Mouse (Mus musculus) midbrain, embryonic 11.5 days (tissue): ENCODE data around the gene Trim25. TPM values are rescaled to one million over a fixed set of nuclear protein-coding genes. Genes with fewer than 3 reads are reported as not detected.
"Not testable (repeated sequence)": the region's sequence is repeated elsewhere in the genome, so short reads cannot be mapped to it uniquely, and the experiment has no call there.

ENCODE experiments used
- ATAC-seq: fragments of 200-750 bp; cut with Nextera tagmentation; 2 replicates; pipeline ENCODE4 v1.8.0; 2017; ENCODE audit warnings: moderate TSS enrichment, moderate library complexity; ENCODE audit not compliant: low FRiP score
- DNase-seq: peaks from one replicate; pipeline ENCODE4 v3.0.0; 2015; ENCODE audit warnings: low spot score; ENCODE audit errors: missing footprints
- H3K27ac ChIP-seq: fragments of 300-500 bp; sonication (generic); 2 replicates; pipeline ENCODE4 v1.5.1; 2014; ENCODE audit warnings: low read depth, low read length
- H3K27me3 ChIP-seq: fragments of 300-500 bp; sonication (generic); 2 replicates; pipeline ENCODE4 v1.6.1; 2014; ENCODE audit warnings: mild to moderate bottlenecking, low read length, moderate library complexity, mixed read lengths; ENCODE audit not compliant: control insufficient read depth, insufficient read depth
- H3K36me3 ChIP-seq: fragments of 300-500 bp; sonication (generic); 2 replicates; pipeline ENCODE4 v1.6.1; 2014; ENCODE audit warnings: mild to moderate bottlenecking, low read length, moderate library complexity, mixed read lengths; ENCODE audit not compliant: control insufficient read depth, insufficient read depth
- H3K4me1 ChIP-seq: fragments of 300-500 bp; sonication (generic); 2 replicates; pipeline ENCODE4 v1.6.1; 2014; ENCODE audit warnings: low read length; ENCODE audit not compliant: control insufficient read depth, insufficient read depth
- H3K4me2 ChIP-seq: fragments of 300-500 bp; sonication (generic); 2 replicates; pipeline ENCODE4 v1.6.1; 2014; ENCODE audit warnings: mild to moderate bottlenecking, moderate library complexity
- H3K4me3 ChIP-seq: fragments of 300-500 bp; sonication (generic); 2 replicates; pipeline ENCODE4 v1.5.1; 2014; ENCODE audit warnings: low read depth, low read length
- H3K9ac ChIP-seq: fragments of 300-500 bp; sonication (generic); 2 replicates; pipeline ENCODE4 v1.6.1; 2014; ENCODE audit warnings: low read length
- H3K9me3 ChIP-seq: fragments of 300-500 bp; sonication (generic); 2 replicates; pipeline ENCODE4 v1.6.1; 2016; ENCODE audit warnings: low read length; ENCODE audit not compliant: control insufficient read depth
- WGBS: fragments of 180-500 bp; shearing (Covaris S2); extraction: QIAGEN DNeasy Blood & Tissue Kit; methylation state at CpG from one replicate; pipeline ENCODE4 v1.1.7; 2014; 5-methylcytosine and 5-hydroxymethylcytosine counted together
- polyA plus RNA-seq: library from polyadenylated mRNA; unstranded; fragments of >200 nt; fragmentation: Nextera tagmentation; extraction: Ambion mirVana; gene quantifications from 2 replicates; pipeline ENCODE4 v1.2.1, GENCODE M21; 2014

Gene Trim25
- polyA plus RNA-seq, 1 experiment from 2014 or later = 2.9 TPM

- no peak for DNase-seq
These were observed 9.6 kb upstream of the Trim25 start for GRCm38 (mm10) chr11:88989530-88989929.

GRCm38 (mm10) chr11:88993186-88993585 is 6.0 kb upstream of the Trim25 start:
- 0 out of 2 replicates have a peak, but pooled peaks cover 4% of the 10 kb centered on the region for H3K36me3 ChIP-seq
- WGBS = 47% methylated on average over 7 of the region's 7 CpGs
- no peak overlapping the region for H3K27ac ChIP-seq

More at GRCm38 (mm10) chr11:88989530-88989929, 9.6 kb upstream of the Trim25 start:
- no peaks in the 10 kb centered on the region for H3K27me3 ChIP-seq
- no peaks in the 10 kb centered on the region for H3K9me3 ChIP-seq
- ATAC-seq = no peak
- no peak overlapping the region for H3K9ac ChIP-seq
- 0 out of 2 replicates have a peak, but pooled peaks cover 4% of the 10 kb centered on the region for H3K36me3 ChIP-seq
- no peak overlapping the region for H3K4me3 ChIP-seq
- H3K4me1 ChIP-seq = no peaks in the 10 kb centered on the region
- no peak overlapping the region for H3K4me2 ChIP-seq
- 68% methylated on average over 5 of the region's 5 CpGs for WGBS
- no peak overlapping the region for H3K27ac ChIP-seq

GRCm38 (mm10) chr11:88993625-88994024 is 5.6 kb upstream of the Trim25 start:
- H3K9me3 ChIP-seq = no peaks in the 10 kb centered on the region
- 0 out of 2 replicates have a peak, but pooled peaks cover 4% of the 10 kb centered on the region for H3K36me3 ChIP-seq
- H3K27me3 ChIP-seq = no peaks in the 10 kb centered on the region
- H3K4me3 ChIP-seq = no peak overlapping the region
- ATAC-seq = no peak
- H3K4me1 ChIP-seq = no peaks in the 10 kb centered on the region
- no peak overlapping the region for H3K9ac ChIP-seq
- WGBS = 15% methylated on average over 5 of the region's 5 CpGs
- DNase-seq = no peak
- no peak overlapping the region for H3K27ac ChIP-seq
- no peak overlapping the region for H3K4me2 ChIP-seq

More at GRCm38 (mm10) chr11:88993186-88993585, 6.0 kb upstream of the Trim25 start:
- Histone ChIP-seq H3K4me2 (no peak overlapping the region), H3K9ac (no peak overlapping the region), H3K27me3 (no peaks in the 10 kb centered on the region), H3K4me3 (no peak overlapping the region), H3K9me3 (no peaks in the 10 kb centered on the region), H3K4me1 (no peaks in the 10 kb centered on the region)
- ATAC-seq (no peak), DNase-seq (no peak)

DNA sequence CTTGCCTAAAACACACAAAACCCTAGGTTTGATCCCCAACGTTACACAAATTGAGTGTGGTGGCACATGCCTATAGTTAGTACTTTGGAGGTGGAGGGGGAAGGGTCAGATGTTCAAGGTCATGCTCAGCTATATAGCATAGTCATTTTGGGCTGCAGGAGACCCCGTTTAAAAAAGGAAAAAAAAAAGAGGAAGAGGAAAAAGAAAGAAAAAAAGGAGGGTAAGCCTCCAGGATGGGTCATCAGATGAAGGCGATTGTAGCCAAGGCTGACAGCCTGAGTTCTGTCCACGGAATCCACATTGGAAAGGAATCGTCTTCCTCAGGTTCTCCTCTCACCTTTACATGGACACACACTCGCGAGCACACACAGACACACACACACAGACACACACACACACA is 4.7 kb upstream of the Trim25 start:
- Histone ChIP-seq H3K9me3 (no peaks in the 10 kb centered on the region), H3K27ac (no peak overlapping the region), H3K27me3 (peaks cover 8% of the 10 kb centered on the region), H3K9ac (no peak overlapping the region), H3K4me2 (no peak overlapping the region), H3K36me3 (0 out of 2 replicates have a peak, but pooled peaks cover 4% of the 10 kb centered on the region), H3K4me1 (no peaks in the 10 kb centered on the region), H3K4me3 (no peak overlapping the region)
- ATAC-seq (no peak), DNase-seq (no peak)
- 86% methylated on average over 7 of the region's 7 CpGs for WGBS

DNA sequence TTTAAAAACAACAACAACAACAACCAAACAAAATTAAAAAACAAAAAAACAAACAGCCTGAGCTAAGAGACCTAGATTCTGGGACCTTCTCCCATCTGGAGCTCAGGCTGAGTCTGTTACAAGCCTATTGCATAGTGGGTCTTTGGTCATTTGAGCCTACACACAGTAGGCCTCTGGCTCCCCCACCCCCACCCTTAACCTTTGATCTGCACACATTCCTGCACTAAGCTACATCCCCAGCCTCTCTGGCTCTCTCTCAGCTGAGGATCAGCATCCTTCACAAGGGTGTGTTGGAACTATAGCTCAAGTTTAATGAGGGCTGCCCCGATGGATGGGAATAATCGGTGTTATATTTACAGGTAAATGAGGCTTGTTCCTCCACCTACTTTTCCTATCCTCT is 3.6 kb upstream of the Trim25 start:
- H3K9ac ChIP-seq = no peak overlapping the region
- no peak for DNase-seq
- H3K27ac ChIP-seq = no peak overlapping the region
- no peak overlapping the region for H3K4me3 ChIP-seq
- H3K4me1 ChIP-seq = no peaks in the 10 kb centered on the region
- H3K4me2 ChIP-seq = no peak overlapping the region
- 94% methylated on average over 2 of the region's 2 CpGs for whole genome bisulfite sequencing
- ATAC-seq = no peak
- 0 out of 2 replicates have a peak, but pooled peaks cover 4% of the 10 kb centered on the region for H3K36me3 ChIP-seq
- no peaks in the 10 kb centered on the region for H3K9me3 ChIP-seq
- H3K27me3 ChIP-seq = peaks cover 14% of the 10 kb centered on the region

GRCm38 (mm10) chr11:88996427-88996826 is 2.7 kb upstream of the Trim25 start:
- WGBS = 83% methylated on average over 7 of the region's 7 CpGs

DNA sequence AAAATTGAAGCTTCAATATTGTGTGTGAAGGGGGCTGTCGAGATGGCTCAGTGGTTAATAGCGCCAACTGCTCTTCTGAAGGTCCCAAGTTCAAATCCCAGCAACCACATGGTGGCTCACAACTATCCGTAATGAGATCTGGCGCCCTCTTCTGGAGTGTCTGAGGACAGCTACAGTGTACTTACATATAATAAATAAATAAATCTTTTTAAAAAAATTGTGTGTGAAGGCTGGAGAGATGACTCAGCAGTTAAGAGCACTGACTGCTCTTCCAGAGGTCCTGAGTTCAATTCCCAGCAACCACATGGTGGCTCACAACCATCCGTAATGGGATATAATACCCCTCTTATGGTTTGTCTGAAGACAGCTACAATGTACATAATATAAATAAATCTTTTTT is 1.8 kb upstream of the Trim25 start:
- H3K27me3 ChIP-seq = peaks cover 14% of the 10 kb centered on the region
- H3K36me3 ChIP-seq, H3K9ac ChIP-seq, H3K27ac ChIP-seq, ATAC-seq, H3K4me2 ChIP-seq, H3K4me3 ChIP-seq, DNase-seq, H3K4me1 ChIP-seq, H3K9me3 ChIP-seq: not testable (repeated sequence)
- WGBS = 86% methylated on average over 5 of the region's 5 CpGs

More at GRCm38 (mm10) chr11:88996427-88996826, 2.7 kb upstream of the Trim25 start:
- no peaks in the 10 kb centered on the region for H3K4me1 ChIP-seq
- H3K36me3 ChIP-seq = no peaks in the 10 kb centered on the region
- no peaks in the 10 kb centered on the region for H3K9me3 ChIP-seq
- no peak overlapping the region for H3K4me3 ChIP-seq
- no peak overlapping the region for H3K27ac ChIP-seq
- H3K27me3 ChIP-seq = peaks cover 14% of the 10 kb centered on the region
- ATAC-seq (no peak), DNase-seq (no peak)
- H3K9ac ChIP-seq = no peak overlapping the region
- no peak overlapping the region for H3K4me2 ChIP-seq

DNA sequence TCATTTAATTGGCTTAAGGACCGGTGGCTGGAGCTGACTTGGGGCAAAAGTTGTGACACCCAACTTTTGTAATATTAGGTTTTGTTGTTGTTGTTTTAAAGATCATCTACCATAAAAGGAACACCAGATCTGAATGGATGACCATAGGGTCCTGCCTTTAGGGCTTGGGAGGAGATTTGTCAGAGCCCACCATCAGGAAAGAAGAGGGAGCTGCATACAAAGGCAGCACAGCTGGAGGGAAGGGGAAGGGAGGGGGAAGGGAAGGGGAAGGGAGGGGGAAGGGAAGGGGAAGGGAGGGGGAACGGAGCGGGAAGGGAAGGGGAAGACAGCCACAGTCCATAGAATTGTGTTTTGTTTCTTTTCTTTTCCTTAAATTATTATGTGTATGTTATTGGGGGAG is 770 bp upstream of the Trim25 start:
- no peak overlapping the region for H3K27ac ChIP-seq
- no peak for ATAC-seq
- H3K4me3 ChIP-seq = no peak overlapping the region
- no peak for DNase-seq
- peaks cover 14% of the 10 kb centered on the region for H3K27me3 ChIP-seq
- 17% methylated on average over 3 of the region's 3 CpGs for WGBS
- H3K4me1 ChIP-seq = no peaks in the 10 kb centered on the region
- no peak overlapping the region for H3K9ac ChIP-seq
- no peaks in the 10 kb centered on the region for H3K36me3 ChIP-seq
- no peaks in the 10 kb centered on the region for H3K9me3 ChIP-seq
- no peak overlapping the region for H3K4me2 ChIP-seq

GRCm38 (mm10) chr11:88999723-89000526 is 749 bp downstream of the Trim25 start:
- WGBS = 26% methylated on average over 33 of the region's 33 CpGs
- no peak overlapping the region for H3K27ac ChIP-seq

More at GRCm38 (mm10) chr11:88999723-89000526, 749 bp downstream of the Trim25 start:
- Histone ChIP-seq H3K4me3 (peak overlapping the region; percentile 37), H3K27me3 (peaks cover 14% of the 10 kb centered on the region), H3K4me2 (peak overlapping the region; percentile 50), H3K36me3 (no peaks in the 10 kb centered on the region), H3K4me1 (no peaks in the 10 kb centered on the region), H3K9ac (peak overlapping the region; percentile 40), H3K9me3 (no peaks in the 10 kb centered on the region)
- DNase-seq (peak; percentile 88), ATAC-seq (no peak)
